Comparison of ENCODE assay signal across 20 mouse cellular contexts in the genomic region with DNA sequence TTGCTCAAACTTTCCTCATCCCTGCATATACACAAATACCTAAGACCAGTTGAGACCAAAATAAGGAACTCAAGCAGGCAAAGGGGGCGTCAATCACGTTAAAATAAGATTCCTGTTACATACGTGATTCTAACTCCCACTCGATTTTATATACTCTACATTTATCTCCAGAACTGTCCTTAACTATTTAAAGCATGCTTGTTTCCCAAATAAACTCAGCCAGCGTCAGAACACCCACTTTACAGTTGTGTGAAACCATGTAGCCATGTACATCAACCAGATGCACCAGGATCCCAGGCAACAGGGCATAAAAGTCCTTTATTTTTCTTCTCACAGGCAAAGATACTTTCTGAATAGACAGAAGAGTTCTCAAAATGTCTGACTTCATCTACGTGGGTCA.
"Had no signal": no experiment of that assay in that cellular context is flagged by ENCODE, and none has a peak within 500 bp of the region (broad histone marks: within the 10 kb centered on the region; RNA-seq: fewer than 3 reads in every experiment).

No protein-coding gene starts in this region.

- H3K27me3 ChIP-seq: lung, embryonic 15.5 days; megakaryocyte, embryonic 14.5 days; midbrain, embryonic 15.5 days; neural tube, embryonic 13.5 days; neural tube, embryonic 15.5 days had no signal

- H3K9me3 ChIP-seq: lung, embryonic 15.5 days; midbrain, embryonic 13.5 days; midbrain, embryonic 15.5 days; neural tube, embryonic 13.5 days; neural tube, embryonic 15.5 days had no signal

- H3K36me3 ChIP-seq: lung, embryonic 15.5 days; midbrain, embryonic 13.5 days; midbrain, embryonic 15.5 days; neural tube, embryonic 13.5 days; neural tube, embryonic 15.5 days had no signal

- H3K27ac ChIP-seq: lung, embryonic 15.5 days; macrophage; midbrain, embryonic 13.5 days; midbrain, embryonic 15.5 days; neural tube, embryonic 13.5 days; neural tube, embryonic 15.5 days had no signal

- H3K4me1 ChIP-seq: lung, embryonic 15.5 days; megakaryocyte, embryonic 14.5 days; midbrain, embryonic 15.5 days had no signal

- H3K4me3 ChIP-seq: lung, embryonic 15.5 days; megakaryocyte, embryonic 14.5 days; midbrain, embryonic 13.5 days; midbrain, embryonic 15.5 days; myocyte; neural tube, embryonic 13.5 days; neural tube, embryonic 15.5 days had no signal

- DNase-seq: liver, postnatal 0 days; lung, adult 2 months; lung, postnatal 14 days; lung, postnatal 36 days; retina, postnatal 1 day; right cerebral cortex, adult 18-20 months; right cerebral cortex, postnatal 25 days; right cerebral cortex, postnatal 4 days; spleen, adult 18-20 months; thymus, adult 2 months; thymus, postnatal 25 days; thymus, postnatal 4 days had no signal
